Mouse (Mus musculus): Measurements from ENCODE around the gene Ddx23. TPM values are rescaled to one million over a fixed set of nuclear protein-coding genes. Genes with fewer than 3 reads are reported as not detected.

Ddx23 gene
- polyA plus RNA-seq, 2 experiments from 2014 or later, result 29.4 to 29.8 TPM

GRCm38 (mm10) chr15:98674284-98674993 lies 11.7 kb upstream of the Ddx23 start:
- no peak for ATAC-seq

DNA sequence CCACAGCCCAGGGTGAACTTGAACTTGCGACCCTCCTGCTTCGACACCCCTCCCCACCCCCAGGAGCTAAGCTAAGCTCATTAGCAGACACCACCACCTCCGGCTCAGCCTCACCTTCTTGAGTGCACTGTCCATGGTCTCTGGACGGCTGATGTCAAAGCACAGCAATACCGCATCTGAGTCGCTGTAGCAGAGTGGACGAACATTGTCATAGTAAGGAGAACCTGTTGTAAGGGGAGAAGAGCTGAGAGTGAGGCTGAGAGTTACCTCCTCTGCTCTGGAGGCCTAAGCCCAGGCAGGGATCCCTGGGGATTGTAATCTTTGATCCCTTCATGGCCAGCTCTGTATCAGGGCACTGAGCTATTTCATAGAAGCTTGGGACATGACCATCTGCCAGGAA lies 11.0 kb upstream of the Ddx23 start:
- ATAC-seq, result no peak

GRCm38 (mm10) chr15:98672592-98672991 lies 9.9 kb upstream of the Ddx23 start:
- ATAC-seq, result no peak

GRCm38 (mm10) chr15:98664042-98664907 lies 1.6 kb upstream of the Ddx23 start:
- no peak for ATAC-seq

- ATAC-seq, result peak; percentile 63
Observed at GRCm38 (mm10) chr15:98662198-98662566, 512 bp downstream of the Ddx23 start.

GRCm38 (mm10) chr15:98656982-98657751 lies 5.5 kb downstream of the Ddx23 start:
- no peak for ATAC-seq

DNA sequence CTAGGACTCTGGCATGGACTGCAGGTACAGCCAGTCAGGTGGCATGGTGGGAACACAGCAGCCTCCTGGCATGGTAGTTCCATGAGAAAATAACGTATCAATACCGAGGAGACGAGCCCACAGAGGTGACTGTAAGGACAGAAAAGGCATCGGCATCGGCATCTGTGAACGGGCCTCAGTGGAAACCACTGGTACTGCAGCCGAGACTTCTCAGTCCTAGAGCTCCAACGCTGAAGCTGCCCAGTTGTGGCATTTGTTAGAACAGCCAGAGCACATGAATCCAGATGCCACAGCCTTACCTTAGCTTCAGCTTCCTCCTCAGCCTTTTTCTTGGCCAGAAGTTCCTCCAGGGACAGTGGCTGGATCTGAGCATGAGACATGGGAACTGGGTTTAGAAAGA lies 10.5 kb downstream of the Ddx23 start:
- no peak for ATAC-seq

DNA sequence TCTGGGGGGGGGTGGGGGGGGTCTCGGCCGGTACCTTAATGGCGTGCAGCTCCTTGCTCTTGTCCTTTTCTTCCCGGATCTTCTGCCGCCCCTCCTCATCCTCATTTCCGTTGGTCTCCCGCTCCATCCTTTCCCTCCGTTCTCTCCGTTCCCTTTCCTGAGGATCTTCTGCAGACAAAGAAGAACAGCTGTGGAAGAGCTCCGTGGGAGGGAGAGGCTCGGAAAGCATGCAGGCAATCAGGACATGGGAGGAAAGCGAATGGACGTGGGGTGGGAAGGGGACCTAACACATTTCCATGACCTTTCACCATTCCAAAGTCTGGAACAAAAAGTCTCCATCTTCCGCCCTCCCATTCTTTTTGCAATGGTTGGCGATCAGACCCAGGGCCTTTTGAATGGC lies 11.3 kb downstream of the Ddx23 start:
- ATAC-seq, result no peak

DNA sequence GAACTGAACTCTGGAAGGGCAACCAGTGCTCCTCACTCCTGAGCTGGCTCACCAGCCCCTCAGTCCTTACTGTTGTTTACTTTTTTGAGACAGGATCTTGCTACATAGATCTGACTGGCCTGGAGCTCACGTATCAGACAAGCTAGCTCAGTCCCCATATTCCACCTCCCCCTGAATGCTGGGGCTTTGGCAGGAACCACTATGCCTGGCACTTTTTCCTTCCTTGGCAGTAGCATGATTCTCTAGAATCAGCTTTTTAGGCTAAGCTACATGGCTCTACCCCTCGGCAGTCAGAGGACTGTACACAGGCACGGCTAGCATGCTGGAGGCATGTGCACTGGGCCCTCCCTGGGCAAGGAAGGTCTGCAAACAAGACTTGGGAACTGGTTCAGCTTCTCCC lies 14.6 kb downstream of the Ddx23 start:
- ATAC-seq, result no peak

DNA sequence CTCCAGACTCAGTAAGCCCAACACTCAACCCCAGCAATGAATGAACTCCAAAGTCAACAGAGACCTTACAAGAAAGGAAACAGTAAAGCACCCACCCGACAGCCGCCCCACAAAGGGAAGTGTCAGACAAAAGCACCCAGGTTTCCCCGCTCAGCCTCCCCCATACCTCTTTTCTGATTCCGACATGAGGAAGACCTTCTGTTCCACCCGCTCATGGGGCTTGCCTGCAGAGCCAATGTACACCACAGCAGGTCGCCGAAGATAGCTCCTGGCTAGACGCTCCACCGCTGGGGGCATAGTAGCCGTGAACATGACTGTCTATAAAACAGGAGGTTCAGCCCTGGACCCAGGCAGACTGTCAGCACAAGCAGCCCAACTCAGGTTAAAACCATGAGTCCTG lies 15.4 kb downstream of the Ddx23 start:
- no peak for ATAC-seq

DNA sequence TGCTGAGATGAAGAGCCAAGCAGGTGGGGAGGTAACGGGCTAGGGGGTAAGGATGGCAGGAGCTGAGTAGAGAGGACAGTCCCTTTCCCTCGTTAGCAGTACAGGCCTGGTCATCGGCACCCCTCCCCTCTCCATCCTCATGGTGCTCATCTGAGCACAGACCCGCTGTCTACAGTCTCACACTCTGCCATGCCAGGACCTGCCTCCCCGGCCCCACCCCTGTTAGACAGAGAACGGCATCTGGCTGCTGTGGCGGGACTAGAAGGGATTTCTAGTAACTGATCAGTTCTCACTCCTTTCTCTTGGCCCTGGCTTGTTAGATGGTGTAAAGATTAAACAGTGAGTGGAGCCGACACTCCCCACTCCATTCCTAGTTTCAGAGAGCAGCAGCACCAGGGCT lies 16.0 kb downstream of the Ddx23 start:
- no peak for ATAC-seq

GRCm38 (mm10) chr15:98645057-98646026 lies 17.4 kb downstream of the Ddx23 start:
- no peak for ATAC-seq

DNA sequence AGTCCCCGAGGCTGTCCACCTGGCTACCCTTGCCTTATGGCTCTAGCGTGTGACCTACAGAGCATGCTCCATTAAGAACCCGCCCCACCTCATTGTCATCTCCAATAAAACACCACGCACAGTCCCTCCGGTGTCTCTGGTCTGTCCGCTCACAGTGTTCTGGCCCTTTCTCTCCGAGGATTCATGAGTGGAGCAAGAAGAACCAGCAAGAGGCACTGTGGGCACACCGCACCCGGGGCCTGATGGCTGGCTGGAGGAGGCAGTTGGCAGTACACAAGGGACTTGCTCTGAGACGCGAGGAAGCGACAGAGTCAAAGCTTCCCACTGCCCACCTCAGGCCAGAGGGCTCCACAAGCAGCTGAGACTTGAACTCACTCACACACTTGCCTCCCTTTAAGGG lies 18.3 kb downstream of the Ddx23 start:
- no peak for ATAC-seq

- no peak for ATAC-seq
Observed at GRCm38 (mm10) chr15:98640157-98640556, 22.5 kb downstream of the Ddx23 start.

DNA sequence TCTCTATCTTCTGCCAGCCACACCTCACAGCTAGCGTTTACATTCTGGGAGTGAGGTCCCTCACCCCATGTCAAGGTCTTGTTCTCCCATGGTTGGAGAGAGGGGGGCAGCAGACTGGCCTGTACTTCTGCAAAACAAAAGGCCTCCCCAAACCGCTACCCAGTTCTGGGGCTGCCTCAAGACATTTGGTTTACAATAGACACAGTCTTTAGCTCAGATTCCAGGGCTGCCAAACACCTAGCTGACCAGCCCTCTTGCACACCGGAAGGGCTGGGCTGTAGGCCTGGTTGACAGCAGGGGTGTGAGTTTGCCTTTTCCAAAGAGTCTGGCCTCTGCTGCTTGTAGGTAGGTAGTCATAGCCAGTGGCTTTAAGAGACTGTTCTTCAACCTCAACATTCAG lies 25.5 kb downstream of the Ddx23 start:
- ATAC-seq, result no peak

DNA sequence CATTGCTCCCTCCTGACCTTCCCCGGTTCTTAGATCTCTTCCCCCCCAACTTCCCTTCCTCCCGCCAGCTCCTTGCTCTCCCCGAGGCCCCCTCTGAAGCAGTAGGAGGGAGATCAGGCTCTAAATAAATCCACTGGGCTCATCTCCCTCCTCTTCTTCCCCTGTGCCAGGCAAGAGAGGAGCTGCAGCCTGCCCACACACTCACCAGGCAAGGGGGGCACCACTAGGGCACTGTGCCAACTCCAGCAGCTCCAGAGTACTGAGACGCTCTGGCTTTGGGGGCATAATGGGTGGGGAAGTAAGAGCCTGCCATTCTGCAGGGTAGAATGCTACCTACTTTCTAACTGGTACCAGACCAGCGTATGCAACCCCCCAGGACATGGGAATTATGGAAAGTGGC lies 26.2 kb downstream of the Ddx23 start:
- ATAC-seq, result no peak

GRCm38 (mm10) chr15:98635291-98635841 lies 27.3 kb downstream of the Ddx23 start:
- no peak for ATAC-seq

DNA sequence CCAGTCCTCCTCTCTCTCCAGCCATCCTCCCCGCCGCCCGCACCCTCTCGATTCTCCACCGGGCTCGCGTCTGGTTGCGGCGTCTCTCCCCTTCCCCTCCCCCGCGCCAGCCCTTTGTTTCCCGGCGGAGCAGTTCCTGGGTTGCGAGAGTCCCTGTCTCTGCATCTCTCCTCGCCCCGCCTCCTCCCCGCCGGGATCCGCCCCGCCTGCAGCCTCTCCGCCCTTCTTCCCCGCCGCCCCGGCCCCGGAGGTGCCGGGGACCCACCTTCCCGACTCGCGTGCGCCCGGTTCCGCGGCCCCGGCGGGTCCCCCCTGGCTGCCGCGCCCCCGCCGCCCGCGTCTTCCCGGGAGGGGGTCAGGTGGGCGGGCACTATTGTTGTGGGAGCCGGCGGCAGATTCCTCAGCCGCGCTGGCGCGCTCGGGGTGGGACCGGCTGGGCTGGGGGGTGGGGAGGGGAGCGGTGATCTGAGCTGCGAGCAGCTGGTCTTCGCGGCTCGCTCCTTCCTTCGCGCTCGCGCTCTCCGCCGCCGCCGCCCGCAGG lies 28.1 kb downstream of the Ddx23 start:
- ATAC-seq, result peak; percentile 49

DNA sequence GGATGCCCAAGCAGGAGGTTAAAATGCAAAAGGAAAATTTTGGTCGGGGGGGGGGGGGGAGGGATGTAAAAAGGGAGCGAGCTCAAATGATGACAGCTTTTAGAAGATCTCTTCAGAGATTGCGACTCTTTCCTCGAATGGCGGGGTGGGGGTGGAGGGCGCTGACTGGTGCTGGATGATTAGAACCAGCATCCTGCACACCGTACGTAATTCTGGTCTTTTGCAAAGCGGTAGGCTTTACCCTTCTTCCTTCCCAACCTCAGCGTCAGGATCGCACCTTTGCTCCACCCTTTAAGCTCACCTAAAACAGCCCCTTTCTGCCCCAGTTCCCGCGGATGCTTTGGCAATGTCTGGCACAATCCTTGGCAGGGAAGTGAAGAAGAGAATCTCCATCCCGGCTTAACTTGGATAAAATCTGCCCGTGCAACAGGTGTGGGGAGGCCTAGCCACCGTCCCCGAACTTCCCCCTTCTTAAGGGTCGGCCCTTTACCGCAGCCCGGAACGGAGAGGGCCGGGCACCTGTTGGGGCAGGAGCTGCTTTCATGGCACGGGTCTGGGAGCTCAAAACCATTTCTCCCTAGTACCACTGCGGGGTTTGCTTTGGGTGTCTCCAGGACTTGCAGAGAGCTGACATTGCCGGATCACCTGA lies 28.7 kb downstream of the Ddx23 start:
- ATAC-seq, result peak; percentile 33

GRCm38 (mm10) chr15:98632921-98633320 lies 29.8 kb downstream of the Ddx23 start:
- no peak for ATAC-seq
